Mouse (Mus musculus): Measurements from ENCODE around the gene Slc38a7.
"Not testable (repeated sequence)": the region's sequence is repeated elsewhere in the genome, so short reads cannot be mapped to it uniquely, and the experiment has no call there.

Gene Slc38a7

GRCm38 (mm10) chr8:95850326-95850725 lies 3.0 kb downstream of the Slc38a7 start:
- no peak for DNase-seq (ENCODE audit: low read depth, low spot score)

- DNase-seq (ENCODE audit: low read depth, low spot score): no peak
Measured at GRCm38 (mm10) chr8:95848734-95849464, 4.4 kb downstream of the Slc38a7 start.

- no peak for DNase-seq (ENCODE audit: low read depth, low spot score)
Measured at GRCm38 (mm10) chr8:95848061-95848551, 5.2 kb downstream of the Slc38a7 start.

- DNase-seq (ENCODE audit: low read depth, low spot score): no peak
Measured at GRCm38 (mm10) chr8:95845026-95845425, 8.3 kb downstream of the Slc38a7 start.

- no peak for DNase-seq (ENCODE audit: low read depth, low spot score)
Measured at GRCm38 (mm10) chr8:95843968-95844367, 9.4 kb downstream of the Slc38a7 start.

- DNase-seq (ENCODE audit: low read depth, low spot score): no peak
Measured at GRCm38 (mm10) chr8:95841436-95841835, 11.9 kb downstream of the Slc38a7 start.

- no peak for DNase-seq (ENCODE audit: low read depth, low spot score)
Measured at GRCm38 (mm10) chr8:95839289-95839688, 14.1 kb downstream of the Slc38a7 start.

- DNase-seq (ENCODE audit: low read depth, low spot score): no peak
Measured at GRCm38 (mm10) chr8:95837266-95837665, 16.1 kb downstream of the Slc38a7 start.

GRCm38 (mm10) chr8:95835891-95836290 lies 17.4 kb downstream of the Slc38a7 start:
- no peak for DNase-seq (ENCODE audit: low read depth, low spot score)

- DNase-seq (ENCODE audit: low read depth, low spot score): no peak
Measured at GRCm38 (mm10) chr8:95833435-95833984, 19.8 kb downstream of the Slc38a7 start.

GRCm38 (mm10) chr8:95832603-95833434 lies 20.5 kb downstream of the Slc38a7 start:
- peak; percentile 87 for DNase-seq (ENCODE audit: low read depth, low spot score)

GRCm38 (mm10) chr8:95830144-95830543 lies 23.2 kb downstream of the Slc38a7 start:
- no peak for DNase-seq (ENCODE audit: low read depth, low spot score)

GRCm38 (mm10) chr8:95825162-95825561 lies 28.2 kb downstream of the Slc38a7 start, which contains the start of gene Sap18b:
Gene Sap18b (plus strand): TSS chr8:95825346.
- not testable (repeated sequence) for DNase-seq (ENCODE audit: low read depth, low spot score)

- no peak for DNase-seq (ENCODE audit: low read depth, low spot score)
Measured at GRCm38 (mm10) chr8:95822699-95823098, 30.6 kb downstream of the Slc38a7 start.

- no peak for DNase-seq (ENCODE audit: low read depth, low spot score)
Measured at GRCm38 (mm10) chr8:95822096-95822495, 31.2 kb downstream of the Slc38a7 start.

- no peak for DNase-seq (ENCODE audit: low read depth, low spot score)
Measured at GRCm38 (mm10) chr8:95821266-95821665, 32.1 kb downstream of the Slc38a7 start.

- DNase-seq (ENCODE audit: low read depth, low spot score): no peak
Measured at GRCm38 (mm10) chr8:95818211-95818610, 35.1 kb downstream of the Slc38a7 start.

GRCm38 (mm10) chr8:95817597-95817996 lies 35.7 kb downstream of the Slc38a7 start:
- DNase-seq (ENCODE audit: low read depth, low spot score): no peak

GRCm38 (mm10) chr8:95816044-95816708 lies 37.2 kb downstream of the Slc38a7 start:
- no peak for DNase-seq (ENCODE audit: low read depth, low spot score)

GRCm38 (mm10) chr8:95810184-95810591 lies 43.2 kb downstream of the Slc38a7 start:
- DNase-seq (ENCODE audit: low read depth, low spot score): peak; percentile 24

GRCm38 (mm10) chr8:95809116-95809515 lies 44.2 kb downstream of the Slc38a7 start:
- DNase-seq (ENCODE audit: low read depth, low spot score): no peak

- no peak for DNase-seq (ENCODE audit: low read depth, low spot score)
Measured at GRCm38 (mm10) chr8:95808631-95809030, 44.7 kb downstream of the Slc38a7 start.

All from CD4-positive, CD25-positive, alpha-beta regulatory T cell, adult 2 months (primary cell).